Mouse (Mus musculus): ENCODE measurements around the gene Poc1a. TPM values are rescaled to one million over a fixed set of nuclear protein-coding genes. Genes with fewer than 3 reads are reported as not detected.

The Poc1a gene
- polyA plus RNA-seq, 1 experiment from 2014 or later, result 39.9 TPM

DNA sequence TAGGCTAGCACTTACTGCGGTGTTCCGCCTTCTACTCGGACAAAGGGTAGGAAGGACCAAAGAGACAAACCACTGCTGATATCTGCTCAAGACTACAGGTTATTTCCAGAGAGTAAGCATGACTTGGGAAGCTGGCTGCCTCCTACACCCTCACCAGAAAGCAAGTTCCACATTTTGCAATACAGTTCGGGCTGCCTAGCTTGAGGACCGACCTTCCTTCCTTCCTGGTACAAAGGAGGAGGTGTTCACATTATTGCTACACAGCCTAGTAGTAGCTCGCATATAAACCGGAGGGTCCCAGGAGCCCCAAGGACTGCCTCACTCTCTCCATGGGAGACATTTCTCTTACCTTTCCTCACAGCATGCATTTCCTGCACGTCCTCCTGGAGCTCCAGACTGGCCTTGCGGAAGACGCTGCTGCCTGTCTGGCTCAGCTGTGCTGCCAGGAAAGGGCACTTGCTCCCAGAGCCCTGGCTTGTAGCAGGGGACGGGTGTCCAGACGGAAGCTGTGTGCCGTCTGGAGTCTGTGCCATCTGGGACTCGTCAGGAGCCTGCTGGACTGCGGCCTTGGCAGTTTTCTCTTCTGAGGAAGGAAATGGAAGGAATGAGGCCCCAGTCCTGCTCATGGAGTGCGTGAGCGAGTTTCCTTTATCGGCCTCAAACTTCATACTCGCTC is 37.9 kb upstream of the Poc1a start:
- 74% methylated on average over 19 of the region's 19 CpGs for WGBS
- no peaks in the 10 kb centered on the region for H3K27me3 ChIP-seq (replicated peaks; ENCODE audit: low read depth, poor library complexity, severe bottlenecking)
- H3K9me3 ChIP-seq, result no peaks in the 10 kb centered on the region
- H3K36me3 ChIP-seq (replicated peaks), result peaks cover 62% of the 10 kb centered on the region
- H3K27ac ChIP-seq (replicated peaks), result 0 out of 2 replicates have a peak overlapping the region, but pooled peaks have one; percentile 59
- peaks cover 26% of the 10 kb centered on the region for H3K4me1 ChIP-seq
- DNase-seq (ENCODE audit: low spot score), result peak; percentile 51
- no peak overlapping the region for H3K4me3 ChIP-seq

- 91% methylated on average over 11 of the region's 11 CpGs for WGBS
- H3K4me1 ChIP-seq, result peaks cover 56% of the 10 kb centered on the region
- H3K27ac ChIP-seq (replicated peaks), result 0 out of 2 replicates have a peak overlapping the region, but pooled peaks have one; percentile 4
- H3K27me3 ChIP-seq (replicated peaks; ENCODE audit: low read depth, poor library complexity, severe bottlenecking), result no peaks in the 10 kb centered on the region
- DNase-seq (ENCODE audit: low spot score), result no peak
- H3K4me3 ChIP-seq, result no peak overlapping the region
- H3K9me3 ChIP-seq, result no peaks in the 10 kb centered on the region
- peaks cover 7% of the 10 kb centered on the region for H3K36me3 ChIP-seq (replicated peaks)
These were observed 31.3 kb upstream of the Poc1a start for GRCm38 (mm10) chr9:106249550-106249949.

GRCm38 (mm10) chr9:106250245-106250644 is 30.6 kb upstream of the Poc1a start:
- no peak for DNase-seq (ENCODE audit: low spot score)
- Histone ChIP-seq H3K4me3 (no peak overlapping the region), H3K36me3 (replicated peaks) (peaks cover 1% of the 10 kb centered on the region), H3K27ac (replicated peaks) (peak overlapping the region; percentile 4; the same call in 1 of the 2 replicates), H3K9me3 (no peaks in the 10 kb centered on the region), H3K27me3 (replicated peaks; ENCODE audit: low read depth, poor library complexity, severe bottlenecking) (no peaks in the 10 kb centered on the region), H3K4me1 (peaks cover 57% of the 10 kb centered on the region)
- WGBS, result 55% methylated on average over 4 of the region's 4 CpGs

DNA sequence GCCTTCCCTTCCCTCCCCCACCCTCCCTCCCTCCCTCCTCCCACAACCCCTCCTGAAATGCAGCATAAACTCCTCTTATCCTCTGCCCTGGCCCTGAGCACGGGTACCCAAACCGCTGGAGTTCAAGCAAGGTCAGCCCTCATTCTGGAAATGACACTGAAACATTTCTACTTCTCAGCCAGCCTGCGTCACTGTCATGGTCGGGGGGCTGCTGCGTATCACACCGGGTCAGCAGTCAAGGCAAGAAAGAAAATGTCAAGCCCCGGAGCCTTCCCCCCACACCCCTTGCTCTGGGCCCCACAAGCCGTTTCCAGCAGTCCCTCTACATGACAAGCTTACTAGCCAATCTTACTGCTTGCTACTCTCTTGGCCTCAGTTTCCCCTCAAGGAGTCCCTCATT is 29.8 kb upstream of the Poc1a start:
- Histone ChIP-seq H3K27me3 (replicated peaks; ENCODE audit: low read depth, poor library complexity, severe bottlenecking) (no peaks in the 10 kb centered on the region), H3K9me3 (no peaks in the 10 kb centered on the region), H3K4me3 (no peak overlapping the region), H3K27ac (replicated peaks) (peak overlapping the region; percentile 40; the same call in 1 of the 2 replicates), H3K4me1 (peaks cover 56% of the 10 kb centered on the region), H3K36me3 (replicated peaks) (no peaks in the 10 kb centered on the region; the same call in 1 of the 2 replicates)
- 76% methylated on average over 8 of the region's 8 CpGs for WGBS
- DNase-seq (ENCODE audit: low spot score), result no peak

GRCm38 (mm10) chr9:106254001-106254400 is 26.9 kb upstream of the Poc1a start:
- Histone ChIP-seq H3K9me3 (no peaks in the 10 kb centered on the region), H3K4me3 (no peak overlapping the region), H3K36me3 (replicated peaks) (no peaks in the 10 kb centered on the region), H3K4me1 (peaks cover 29% of the 10 kb centered on the region), H3K27me3 (replicated peaks; ENCODE audit: low read depth, poor library complexity, severe bottlenecking) (0 out of 2 replicates have a peak, but pooled peaks cover 8% of the 10 kb centered on the region), H3K27ac (replicated peaks) (0 out of 2 replicates have a peak overlapping the region, but pooled peaks have one; percentile 15)
- WGBS, result 88% methylated on average over 2 of the region's 2 CpGs
- DNase-seq (ENCODE audit: low spot score), result no peak

DNA sequence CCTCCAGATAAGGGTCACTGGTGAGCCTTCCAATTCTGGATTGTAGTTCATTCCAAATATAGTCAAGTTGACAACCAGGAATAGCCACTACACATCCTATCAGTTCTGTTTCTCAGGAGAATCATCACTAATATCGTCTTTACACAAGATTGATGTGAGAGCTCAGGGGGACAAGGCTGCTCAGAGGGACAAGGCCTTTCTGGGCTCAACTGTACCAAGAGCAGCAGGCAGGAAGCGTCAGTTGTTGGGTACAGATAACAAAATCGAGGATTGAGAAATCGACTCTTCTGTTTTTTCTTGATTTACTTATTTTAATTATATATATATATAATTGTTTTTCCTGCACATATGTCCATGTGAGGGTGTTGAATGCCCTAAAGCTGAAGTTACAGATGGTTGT is 22.4 kb upstream of the Poc1a start:
- no peak overlapping the region for H3K27ac ChIP-seq (replicated peaks)
- no peak for DNase-seq (ENCODE audit: low spot score)
- H3K36me3 ChIP-seq (replicated peaks), result no peaks in the 10 kb centered on the region
- no peaks in the 10 kb centered on the region for H3K9me3 ChIP-seq
- no peak overlapping the region for H3K4me3 ChIP-seq
- 0 out of 2 replicates have a peak, but pooled peaks cover 8% of the 10 kb centered on the region for H3K27me3 ChIP-seq (replicated peaks; ENCODE audit: low read depth, poor library complexity, severe bottlenecking)
- 88% methylated on average over 4 of the region's 4 CpGs for WGBS
- H3K4me1 ChIP-seq, result peaks cover 7% of the 10 kb centered on the region

GRCm38 (mm10) chr9:106258990-106259389 is 21.9 kb upstream of the Poc1a start:
- Histone ChIP-seq H3K4me3 (no peak overlapping the region), H3K9me3 (no peaks in the 10 kb centered on the region), H3K4me1 (peaks cover 6% of the 10 kb centered on the region), H3K27ac (replicated peaks) (no peak overlapping the region), H3K36me3 (replicated peaks) (no peaks in the 10 kb centered on the region), H3K27me3 (replicated peaks; ENCODE audit: low read depth, poor library complexity, severe bottlenecking) (0 out of 2 replicates have a peak, but pooled peaks cover 8% of the 10 kb centered on the region)
- DNase-seq (ENCODE audit: low spot score), result no peak
- WGBS, result 78% methylated on average over 5 of the region's 5 CpGs

DNA sequence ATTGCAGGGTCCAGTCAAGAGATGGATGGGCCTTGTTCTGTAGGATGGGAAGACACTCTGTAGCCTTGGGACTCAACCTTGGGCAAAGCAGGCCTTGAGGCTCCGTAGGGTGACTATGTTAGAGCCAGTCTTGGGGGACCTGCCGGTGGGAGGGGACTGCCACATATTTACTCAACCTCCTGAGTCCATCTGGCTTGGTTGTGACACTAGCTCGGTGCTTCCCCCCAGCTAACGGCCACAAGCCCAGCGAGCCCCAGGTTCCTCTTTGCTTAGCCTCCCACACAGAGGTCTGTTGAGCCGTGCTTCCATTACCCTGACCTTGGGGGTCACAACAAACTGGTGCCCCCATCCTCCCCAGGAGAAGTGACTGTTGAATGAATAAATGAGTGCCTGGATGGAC is 19.8 kb upstream of the Poc1a start:
- H3K9me3 ChIP-seq, result no peaks in the 10 kb centered on the region
- H3K4me1 ChIP-seq, result peaks cover 6% of the 10 kb centered on the region; the same call in 1 of the 2 replicates
- WGBS, result 88% methylated on average over 6 of the region's 6 CpGs
- no peak overlapping the region for H3K27ac ChIP-seq (replicated peaks)
- no peaks in the 10 kb centered on the region for H3K36me3 ChIP-seq (replicated peaks)
- no peak overlapping the region for H3K4me3 ChIP-seq
- no peak for DNase-seq (ENCODE audit: low spot score)
- 0 out of 2 replicates have a peak, but pooled peaks cover 8% of the 10 kb centered on the region for H3K27me3 ChIP-seq (replicated peaks; ENCODE audit: low read depth, poor library complexity, severe bottlenecking)

DNA sequence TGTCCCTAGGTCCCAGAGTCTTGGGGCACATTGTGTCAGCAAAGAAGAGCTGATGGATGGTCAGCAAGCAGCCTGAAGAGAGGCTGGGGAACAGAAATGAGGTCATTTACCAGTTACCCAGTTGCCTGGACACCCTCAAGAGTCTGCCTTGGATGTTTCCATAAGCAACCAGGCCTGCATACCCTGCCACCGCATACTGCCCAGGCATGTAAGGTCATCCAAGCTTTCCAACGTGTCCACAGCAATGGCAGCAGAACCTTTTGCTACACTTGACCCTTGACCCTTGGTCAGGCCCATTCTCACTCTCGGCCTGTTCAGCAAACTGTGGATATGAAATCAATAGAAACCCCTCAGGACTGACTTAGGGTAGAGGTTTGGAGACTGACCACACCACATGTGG is 19.4 kb upstream of the Poc1a start:
- 84% methylated on average over 3 of the region's 3 CpGs for WGBS
- Histone ChIP-seq H3K27ac (replicated peaks) (no peak overlapping the region), H3K4me3 (no peak overlapping the region), H3K9me3 (no peaks in the 10 kb centered on the region), H3K27me3 (replicated peaks; ENCODE audit: low read depth, poor library complexity, severe bottlenecking) (0 out of 2 replicates have a peak, but pooled peaks cover 5% of the 10 kb centered on the region), H3K4me1 (peaks cover 6% of the 10 kb centered on the region; the same call in 1 of the 2 replicates), H3K36me3 (replicated peaks) (no peaks in the 10 kb centered on the region)
- no peak for DNase-seq (ENCODE audit: low spot score)

DNA sequence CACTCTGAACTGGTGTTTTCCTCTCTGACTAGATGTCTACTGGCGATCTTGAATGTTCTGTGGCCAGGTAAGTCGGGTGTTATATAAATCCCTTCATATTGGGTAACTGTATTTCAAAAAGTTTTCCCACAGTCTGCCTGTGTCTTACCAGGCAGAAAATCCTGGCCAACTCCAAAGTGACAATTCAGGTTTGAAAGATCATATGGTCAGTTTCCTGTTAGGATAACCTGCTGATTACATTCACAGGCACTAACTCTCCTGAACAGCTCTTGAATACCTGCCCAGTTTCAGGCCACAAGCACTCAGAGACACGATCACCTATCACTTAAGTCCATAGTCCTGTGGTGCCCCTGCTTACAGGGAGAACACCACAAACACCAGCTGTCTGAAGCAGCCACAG is 18.8 kb upstream of the Poc1a start:
- Histone ChIP-seq H3K4me3 (no peak overlapping the region), H3K36me3 (replicated peaks) (no peaks in the 10 kb centered on the region), H3K9me3 (no peaks in the 10 kb centered on the region), H3K27me3 (replicated peaks; ENCODE audit: low read depth, poor library complexity, severe bottlenecking) (0 out of 2 replicates have a peak, but pooled peaks cover 1% of the 10 kb centered on the region), H3K27ac (replicated peaks) (no peak overlapping the region), H3K4me1 (peaks cover 6% of the 10 kb centered on the region; the same call in 1 of the 2 replicates)
- 86% methylated on average over 3 of the region's 3 CpGs for WGBS
- no peak for DNase-seq (ENCODE audit: low spot score)

DNA sequence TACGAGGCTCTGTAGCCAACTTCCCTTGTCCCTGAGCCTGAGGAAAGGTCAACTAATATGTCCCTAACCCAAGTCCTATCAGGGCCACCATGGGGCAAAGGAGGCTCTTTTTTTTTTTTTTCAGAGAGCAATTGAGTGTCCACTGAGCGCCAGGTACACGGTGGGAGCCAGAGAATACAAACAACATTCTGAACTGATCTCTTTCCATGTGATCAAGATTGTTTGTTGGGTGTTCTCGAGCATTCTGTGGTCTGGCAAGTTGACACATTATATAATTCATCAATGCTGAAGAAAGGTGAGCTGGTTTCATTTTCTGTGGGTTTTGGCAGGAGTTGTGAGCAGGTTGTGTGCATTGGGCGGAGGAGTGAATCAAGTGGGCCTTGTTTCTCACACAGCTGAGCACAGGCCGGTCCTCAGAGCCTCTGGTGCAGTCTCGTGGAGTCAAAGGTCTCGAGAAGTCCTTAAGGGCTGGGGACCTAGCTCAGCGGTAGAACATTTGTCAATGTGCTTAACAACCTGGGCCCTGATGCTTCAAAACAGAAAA is 17.4 kb upstream of the Poc1a start:
- Histone ChIP-seq H3K27ac (replicated peaks) (no peak overlapping the region), H3K4me3 (no peak overlapping the region), H3K9me3 (no peaks in the 10 kb centered on the region), H3K4me1 (peaks cover 13% of the 10 kb centered on the region), H3K27me3 (replicated peaks; ENCODE audit: low read depth, poor library complexity, severe bottlenecking) (no peaks in the 10 kb centered on the region), H3K36me3 (replicated peaks) (no peaks in the 10 kb centered on the region)
- DNase-seq (ENCODE audit: low spot score), result no peak
- 84% methylated on average over 9 of the region's 9 CpGs for WGBS

- Histone ChIP-seq H3K4me3 (no peak overlapping the region), H3K9me3 (no peaks in the 10 kb centered on the region), H3K36me3 (replicated peaks) (no peaks in the 10 kb centered on the region), H3K27ac (replicated peaks) (no peak overlapping the region), H3K27me3 (replicated peaks; ENCODE audit: low read depth, poor library complexity, severe bottlenecking) (no peaks in the 10 kb centered on the region), H3K4me1 (peaks cover 29% of the 10 kb centered on the region)
- DNase-seq (ENCODE audit: low spot score), result no peak
- 79% methylated on average over 12 of the region's 12 CpGs for WGBS
These were observed 15.3 kb upstream of the Poc1a start for GRCm38 (mm10) chr9:106265358-106266075.
